Mouse (Mus musculus): ENCODE results near the gene Fto.

GRCm38 (mm10) chr8:91552635-91553034, 239.3 kb downstream of the Fto start:
- TF ChIP-seq CTCF (conservative IDR thresholded peaks at IDR 0.05 in 1 of 2, IDR thresholded peaks at IDR 0.05 in 1 of 2; ENCODE audit: low read depth in 2 of 2, low read length in 2 of 2) = no peak
- no peak for TF ChIP-seq POLR2A (IDR thresholded peaks at IDR 0.05; ENCODE audit: low read depth, low read length)
- no peak for TF ChIP-seq MAZ (IDR thresholded peaks at IDR 0.05; ENCODE audit: low read depth, low read length)
- TF ChIP-seq KAT2A (IDR thresholded peaks at IDR 0.05; ENCODE audit: insufficient replicate concordance, low read length) = no peak
- no peak for TF ChIP-seq EP300 (IDR thresholded peaks at IDR 0.05; ENCODE audit: low read length)
- no peak for TF ChIP-seq MXI1 (IDR thresholded peaks at IDR 0.05; ENCODE audit: low read depth, low read length)
- TF ChIP-seq GABPA (IDR thresholded peaks at IDR 0.05; ENCODE audit: insufficient replicate concordance, low read depth, low read length) = no peak
- TF ChIP-seq UBTF (IDR thresholded peaks at IDR 0.05; ENCODE audit: low read depth, low read length) = no peak
- TF ChIP-seq ZMIZ1 (IDR thresholded peaks at IDR 0.05; ENCODE audit: low read depth, low read length) = no peak
- no peak for TF ChIP-seq ZNF384 (IDR thresholded peaks at IDR 0.05; ENCODE audit: low read depth, low read length)
- no peak for TF ChIP-seq E2F4 (IDR thresholded peaks at IDR 0.05; ENCODE audit: insufficient replicate concordance, low read depth, low read length)
- TF ChIP-seq MAFK (IDR thresholded peaks at IDR 0.05; ENCODE audit: insufficient replicate concordance, low read length) = no peak

Data from CH12.LX (cell line).